ENCODE assay signal across 9 mouse cellular contexts in the genomic region with DNA sequence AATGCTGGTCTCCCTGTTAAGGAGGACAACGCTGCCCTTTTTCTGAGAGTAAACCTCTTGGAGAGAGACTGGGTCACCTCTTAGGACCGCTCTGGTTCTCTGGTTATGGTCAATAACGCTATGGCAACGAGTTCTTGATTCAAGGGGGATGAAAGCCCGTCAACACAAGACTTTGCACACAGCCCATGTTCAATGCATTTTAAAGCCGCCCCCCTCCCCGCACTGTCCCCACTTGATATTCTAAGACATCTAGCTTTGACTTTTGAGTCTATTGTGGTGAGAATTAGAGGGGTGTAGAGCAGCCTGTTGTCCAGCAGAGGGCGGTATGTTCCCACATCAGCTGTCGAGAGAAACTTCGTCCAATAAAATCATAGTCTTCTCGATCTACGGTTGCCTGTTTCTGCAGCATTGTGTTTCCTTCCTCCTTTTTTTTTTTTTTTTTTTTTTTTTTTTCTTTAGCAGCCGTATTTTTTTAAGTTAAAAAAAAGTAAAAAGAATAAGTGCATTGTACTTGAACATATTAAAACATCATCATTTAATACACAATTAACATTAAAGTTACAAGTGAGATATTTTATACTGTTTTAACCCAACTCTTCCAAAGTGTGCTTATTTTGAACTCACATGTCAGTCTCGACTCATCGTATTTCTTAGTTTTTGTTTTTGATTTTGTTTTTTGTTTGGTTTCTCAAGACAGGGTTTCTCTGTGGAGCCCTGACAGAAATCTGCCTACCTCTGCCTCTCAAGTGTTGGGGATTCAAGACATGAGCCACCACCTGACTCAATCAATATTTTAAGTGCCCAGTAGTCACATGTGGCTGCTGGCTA. TPM values are rescaled to one million over a fixed set of nuclear protein-coding genes. Genes with fewer than 3 reads are reported as not detected.
A peak's percentile ranks its signal among the peaks of the same experiment; 100 is the strongest.
DNase-seq lines count a peak whose midpoint lies in the region; ATAC-seq and TF ChIP-seq lines count a peak whose summit lies in the region.
"Had no signal": no experiment of that assay in that cellular context is flagged by ENCODE, and none has a peak within 500 bp of the region (broad histone marks: within the 10 kb centered on the region; RNA-seq: fewer than 3 reads in every experiment).

No protein-coding gene starts in this region.

- H3K27me3 ChIP-seq in heart, adult 2 months (ENCODE audit: control insufficient read depth, insufficient read depth, low read length) = no peaks in the 10 kb centered on the region
- H3K27me3 ChIP-seq in heart, embryonic 12.5 days (replicated peaks) = no peaks in the 10 kb centered on the region
- H3K27me3 ChIP-seq in kidney, adult 2 months (replicated peaks; ENCODE audit: control insufficient read depth, insufficient read depth, low read length) = no peaks in the 10 kb centered on the region
- no peaks in the 10 kb centered on the region for H3K27me3 ChIP-seq in limb, embryonic 14.5 days (ENCODE audit: control insufficient read depth, insufficient read depth, low read length)
- H3K27me3 ChIP-seq in midbrain, embryonic 16.5 days (ENCODE audit: control insufficient read depth, insufficient read depth, low read depth, low read length) = no peaks in the 10 kb centered on the region
- no peaks in the 10 kb centered on the region for H3K27me3 ChIP-seq in spleen, adult 2 months (ENCODE audit: control insufficient read depth, insufficient read depth, low read length)
- H3K27me3 ChIP-seq: stomach, embryonic 15.5 days had no signal

- ATAC-seq in heart, embryonic 12.5 days (ENCODE audit: insufficient number of reproducible peaks, low FRiP score) = no peak
- peak; percentile 73 for ATAC-seq in limb, embryonic 14.5 days (ENCODE audit: low FRiP score, low read depth)
- peak; percentile 62 for ATAC-seq in midbrain, embryonic 16.5 days

- intact Hi-C loops in heart, adult 2 months (cut with DNase I) = loop anchor here (1.0 to 2.0 kb wide), 2 partner anchors 30 to 49 kb away; no protein-coding TSS in a partner anchor
- intact Hi-C loops in gastrocnemius, adult 2 months (cut with DNase I) = loop anchor here (1.0 kb wide), 1 partner anchor 49 kb away; no protein-coding TSS in a partner anchor

- no peak overlapping the region for H3K9ac ChIP-seq in heart, adult 2 months (ENCODE audit: low read depth, low read length)
- H3K9ac ChIP-seq in heart, embryonic 12.5 days = no peak overlapping the region
- no peak overlapping the region for H3K9ac ChIP-seq in limb, embryonic 14.5 days (ENCODE audit: low read depth, low read length, severe bottlenecking)
- no peak overlapping the region for H3K9ac ChIP-seq in midbrain, embryonic 16.5 days (ENCODE audit: low read depth, low read length)
- H3K9ac ChIP-seq: stomach, embryonic 15.5 days had no signal

- H3K9me3 ChIP-seq in heart, embryonic 12.5 days (replicated peaks) = no peaks in the 10 kb centered on the region
- no peaks in the 10 kb centered on the region for H3K9me3 ChIP-seq in limb, embryonic 14.5 days (ENCODE audit: control insufficient read depth, low read length)
- no peaks in the 10 kb centered on the region for H3K9me3 ChIP-seq in midbrain, embryonic 16.5 days (replicated peaks; ENCODE audit: control insufficient read depth, low read length, poor library complexity, severe bottlenecking)
- H3K9me3 ChIP-seq: stomach, embryonic 15.5 days had no signal

- H3K79me2 ChIP-seq in heart, adult 2 months (replicated peaks; ENCODE audit: control insufficient read depth, insufficient read depth, low read length) = no peaks in the 10 kb centered on the region

- peak; percentile 93 for TF ChIP-seq EP300 in heart, adult 2 months (IDR thresholded peaks at IDR 0.05; ENCODE audit: insufficient read depth, low read depth, low read length)

- peak; percentile 64 to 68 for DNase-seq in heart, adult 2 months
- peak; percentile 72 to 78 for DNase-seq in cerebellum, postnatal 14 days
- peak; percentile 56 for DNase-seq in gastrocnemius, adult 2 months
- peak; percentile 78 for DNase-seq in kidney, adult 2 months
- peak; percentile 65 for DNase-seq in limb, embryonic 14.5 days (ENCODE audit: low spot score)
- DNase-seq in spleen, adult 2 months (ENCODE audit: low read depth in 1 of 2, low spot score in 2 of 2) = peak; percentile 68 to 78

- peak; percentile 90 for TF ChIP-seq CTCF in heart, adult 2 months (IDR thresholded peaks at IDR 0.05)
- TF ChIP-seq CTCF in gastrocnemius, adult 2 months (IDR thresholded peaks at IDR 0.05) = peak; percentile 88
- TF ChIP-seq CTCF in kidney, adult 2 months (conservative IDR thresholded peaks at IDR 0.05; ENCODE audit: insufficient read depth, insufficient read length, low read depth, low read length) = peak; percentile 94
- peak; percentile 85; the same call in 1 of the 2 replicates for TF ChIP-seq CTCF in spleen, adult 2 months (IDR thresholded peaks at IDR 0.05; ENCODE audit: extremely low read depth, insufficient read depth, insufficient read length, insufficient replicate concordance)

- no peak for TF ChIP-seq POLR2A in heart, adult 2 months (IDR thresholded peaks at IDR 0.05; ENCODE audit: insufficient read depth, low read depth, low read length)
- no peak for TF ChIP-seq POLR2A in kidney, adult 2 months (IDR thresholded peaks at IDR 0.05; ENCODE audit: low read depth, low read length)
- no peak for TF ChIP-seq POLR2A in limb, embryonic 14.5 days (IDR thresholded peaks at IDR 0.05; ENCODE audit: borderline replicate concordance, extremely low read depth, insufficient read depth, insufficient read length)
- TF ChIP-seq POLR2A in spleen, adult 2 months (IDR thresholded peaks at IDR 0.05; ENCODE audit: low read depth, low read length) = no peak

- peak overlapping the region; percentile 42 for H3K27ac ChIP-seq in heart, adult 2 months
- no peak overlapping the region for H3K27ac ChIP-seq in heart, embryonic 12.5 days (ENCODE audit: poor library complexity, severe bottlenecking)
- H3K27ac ChIP-seq in gastrocnemius, adult 2 months = peak overlapping the region; percentile 59
- H3K27ac ChIP-seq in kidney, adult 2 months (ENCODE audit: insufficient read depth, low read depth, low read length) = 0 out of 2 replicates have a peak overlapping the region, but pooled peaks have one; percentile 2
- no peak overlapping the region for H3K27ac ChIP-seq in limb, embryonic 14.5 days (replicated peaks; ENCODE audit: low read depth, low read length)
- H3K27ac ChIP-seq in midbrain, embryonic 16.5 days (ENCODE audit: low read length) = no peak overlapping the region
- H3K27ac ChIP-seq in spleen, adult 2 months (ENCODE audit: insufficient read depth, low read length) = peak overlapping the region; percentile 76
- H3K27ac ChIP-seq: stomach, embryonic 15.5 days had no signal

- 17% methylated on average over 15 of the region's 15 CpGs for WGBS in heart, adult 2 months
- 24% methylated on average over 15 of the region's 15 CpGs for WGBS in heart, embryonic 12.5 days
- WGBS in kidney, adult 2 months = 22% methylated on average over 15 of the region's 15 CpGs
- 25% methylated on average over 15 of the region's 15 CpGs for WGBS in limb, embryonic 14.5 days
- 24% methylated on average over 15 of the region's 15 CpGs for WGBS in midbrain, embryonic 16.5 days
- WGBS in spleen, adult 2 months = 22% methylated on average over 15 of the region's 15 CpGs

- H3K4me1 ChIP-seq in heart, adult 2 months (ENCODE audit: control insufficient read depth, insufficient read depth, low read length) = peaks cover 8% of the 10 kb centered on the region
- H3K4me1 ChIP-seq in heart, embryonic 12.5 days (replicated peaks) = no peaks in the 10 kb centered on the region
- no peaks in the 10 kb centered on the region for H3K4me1 ChIP-seq in kidney, adult 2 months (ENCODE audit: control insufficient read depth, insufficient read depth, low read length)
- no peaks in the 10 kb centered on the region for H3K4me1 ChIP-seq in limb, embryonic 14.5 days (ENCODE audit: control insufficient read depth, insufficient read depth, low read length)
- H3K4me1 ChIP-seq in midbrain, embryonic 16.5 days (ENCODE audit: control insufficient read depth, insufficient read depth, low read length) = no peaks in the 10 kb centered on the region
- peaks cover 12% of the 10 kb centered on the region; the same call in 1 of the 2 replicates for H3K4me1 ChIP-seq in spleen, adult 2 months (ENCODE audit: control insufficient read depth, insufficient read depth, insufficient read length)
- H3K4me1 ChIP-seq: stomach, embryonic 15.5 days had no signal

- H3K36me3 ChIP-seq in heart, adult 2 months (ENCODE audit: control insufficient read depth, insufficient read depth, low read length) = peaks cover 4% of the 10 kb centered on the region; the same call in 1 of the 2 replicates
- H3K36me3 ChIP-seq in heart, embryonic 12.5 days = no peaks in the 10 kb centered on the region
- no peaks in the 10 kb centered on the region for H3K36me3 ChIP-seq in kidney, adult 2 months (ENCODE audit: control insufficient read depth, insufficient read depth, low read length)
- no peaks in the 10 kb centered on the region for H3K36me3 ChIP-seq in limb, embryonic 14.5 days (ENCODE audit: control insufficient read depth, insufficient read depth, low read length)
- H3K36me3 ChIP-seq in midbrain, embryonic 16.5 days (ENCODE audit: control insufficient read depth, insufficient read depth, low read length) = no peaks in the 10 kb centered on the region
- H3K36me3 ChIP-seq in spleen, adult 2 months (ENCODE audit: control insufficient read depth, insufficient read depth, low read length) = peaks cover 18% of the 10 kb centered on the region
- H3K36me3 ChIP-seq: stomach, embryonic 15.5 days had no signal

- H3K4me2 ChIP-seq in heart, embryonic 12.5 days = no peak overlapping the region
- H3K4me2 ChIP-seq in limb, embryonic 14.5 days (replicated peaks; ENCODE audit: low read depth, low read length, severe bottlenecking) = no peak overlapping the region
- H3K4me2 ChIP-seq in midbrain, embryonic 16.5 days (ENCODE audit: low read length) = peak overlapping the region; percentile 25; the same call in 1 of the 2 replicates
- H3K4me2 ChIP-seq: stomach, embryonic 15.5 days had no signal

- no peak overlapping the region for H3K4me3 ChIP-seq in heart, adult 2 months
- H3K4me3 ChIP-seq in heart, embryonic 12.5 days = no peak overlapping the region
- H3K4me3 ChIP-seq in gastrocnemius, adult 2 months = peak overlapping the region; percentile 35
- no peak overlapping the region for H3K4me3 ChIP-seq in kidney, adult 2 months (ENCODE audit: insufficient read depth, low read depth, low read length)
- H3K4me3 ChIP-seq in limb, embryonic 14.5 days (replicated peaks; ENCODE audit: low read length) = no peak overlapping the region
- no peak overlapping the region for H3K4me3 ChIP-seq in midbrain, embryonic 16.5 days (ENCODE audit: low read depth, low read length)
- H3K4me3 ChIP-seq in spleen, adult 2 months (ENCODE audit: extremely low read depth, insufficient read depth, insufficient read length) = peak overlapping the region; percentile 17; the same call in 1 of the 2 replicates
- H3K4me3 ChIP-seq: stomach, embryonic 15.5 days had no signal

RNA-seq across cellular contexts. Expression of a gene that starts 13.7 kb away (rescaled TPM):
- total RNA-seq in heart, adult 2 months (2021) = 10 to 100 TPM; 45.6 to 46.8 TPM
- polyA plus RNA-seq in heart, adult 2 months (2012; rRNA removed) = 21.2 and 36.0 TPM in 2 replicates
- polyA plus RNA-seq in heart, embryonic 12.5 days (2016; fragmentation: Nextera tagmentation; extraction: Ambion mirVana) = 77.7 and 81.4 TPM in 2 replicates
- 10 to 100 TPM; 30.1 to 30.4 TPM for total RNA-seq in gastrocnemius, adult 2 months (2021)
- 16.7 and 24.5 TPM in 2 replicates for polyA plus RNA-seq in kidney, adult 2 months (2012; rRNA removed)
- polyA plus RNA-seq in limb, embryonic 14.5 days (2012; rRNA removed) = 25.6 and 29.2 TPM in 2 replicates
- 67.1 and 71.1 TPM in 2 replicates for polyA plus RNA-seq in limb, embryonic 14.5 days (2014; fragmentation: Nextera tagmentation; extraction: Ambion mirVana)
- polyA plus RNA-seq in midbrain, embryonic 16.5 days (2015; fragmentation: Nextera tagmentation; extraction: Ambion mirVana) = 55.9 and 59.0 TPM in 2 replicates
- 4.0 and 5.6 TPM in 2 replicates for polyA plus RNA-seq in spleen, adult 2 months (2012; rRNA removed)

RNA-seq across cellular contexts. Expression of a gene that starts 26.9 kb away (rescaled TPM):
- 10 to 100 TPM; 49.3 to 51.8 TPM for total RNA-seq in heart, adult 2 months (2021)
- 23.8 and 39.0 TPM in 2 replicates for polyA plus RNA-seq in heart, adult 2 months (2012; rRNA removed)
- 6.0 and 8.5 TPM in 2 replicates for polyA plus RNA-seq in heart, embryonic 12.5 days (2016; fragmentation: Nextera tagmentation; extraction: Ambion mirVana)
- total RNA-seq in gastrocnemius, adult 2 months (2021) = 10 to 100 TPM; 12.9 to 19.7 TPM
- polyA plus RNA-seq in kidney, adult 2 months (2012; rRNA removed) = 20.8 and 34.2 TPM in 2 replicates
- 11.2 and 14.7 TPM in 2 replicates for polyA plus RNA-seq in limb, embryonic 14.5 days (2012; rRNA removed)
- 35.3 and 49.4 TPM in 2 replicates for polyA plus RNA-seq in limb, embryonic 14.5 days (2014; fragmentation: Nextera tagmentation; extraction: Ambion mirVana)
- 9.4 and 9.6 TPM in 2 replicates for polyA plus RNA-seq in midbrain, embryonic 16.5 days (2015; fragmentation: Nextera tagmentation; extraction: Ambion mirVana)
- 65.7 and 76.3 TPM in 2 replicates for polyA plus RNA-seq in spleen, adult 2 months (2012; rRNA removed)

RNA-seq across cellular contexts. Expression of a gene that starts 50.8 kb away (rescaled TPM):
- 10 to 100 TPM; 36.0 to 36.7 TPM for total RNA-seq in heart, adult 2 months (2021)
- 25.4 and 42.7 TPM in 2 replicates for polyA plus RNA-seq in heart, adult 2 months (2012; rRNA removed)
- 29.0 and 30.3 TPM in 2 replicates for polyA plus RNA-seq in heart, embryonic 12.5 days (2016; fragmentation: Nextera tagmentation; extraction: Ambion mirVana)
- 10 to 100 TPM; 14.5 to 21.4 TPM for total RNA-seq in gastrocnemius, adult 2 months (2021)
- 22.9 and 25.4 TPM in 2 replicates for polyA plus RNA-seq in kidney, adult 2 months (2012; rRNA removed)
- 28.7 and 30.8 TPM in 2 replicates for polyA plus RNA-seq in limb, embryonic 14.5 days (2012; rRNA removed)
- 24.2 and 25.5 TPM in 2 replicates for polyA plus RNA-seq in limb, embryonic 14.5 days (2014; fragmentation: Nextera tagmentation; extraction: Ambion mirVana)
- 18.6 and 19.4 TPM in 2 replicates for polyA plus RNA-seq in midbrain, embryonic 16.5 days (2015; fragmentation: Nextera tagmentation; extraction: Ambion mirVana)
- 8.0 and 10.4 TPM in 2 replicates for polyA plus RNA-seq in spleen, adult 2 months (2012; rRNA removed)

RNA-seq across cellular contexts. Expression of a gene that starts 51.0 kb away (rescaled TPM):
- under 1 TPM; 0.18 to 0.36 TPM for total RNA-seq in heart, adult 2 months (2021)
- polyA plus RNA-seq in heart, adult 2 months (2012; rRNA removed) = 0.12 and 0.38 TPM in 2 replicates
- polyA plus RNA-seq in heart, embryonic 12.5 days (2016; fragmentation: Nextera tagmentation; extraction: Ambion mirVana) = 0.63 and 0.69 TPM in 2 replicates
- total RNA-seq in gastrocnemius, adult 2 months (2021) = under 1 TPM; 0.11 to 0.13 TPM
- polyA plus RNA-seq in kidney, adult 2 months (2012; rRNA removed) = 0.14 and 0.16 TPM in 2 replicates
- polyA plus RNA-seq in limb, embryonic 14.5 days (2012; rRNA removed) = 0.33 TPM in 2 replicates
- polyA plus RNA-seq in limb, embryonic 14.5 days (2014; fragmentation: Nextera tagmentation; extraction: Ambion mirVana) = 0.29 and 0.39 TPM in 2 replicates
- 1.2 and 1.4 TPM in 2 replicates for polyA plus RNA-seq in midbrain, embryonic 16.5 days (2015; fragmentation: Nextera tagmentation; extraction: Ambion mirVana)
- not detected in 2 replicates for polyA plus RNA-seq in spleen, adult 2 months (2012; rRNA removed)

Comparison
In these comparisons a context has a peak if more than half of its experiments do, and no peak if none do; other contexts are left out.
1. H3K27ac ChIP-seq: peak in heart, adult 2 months (single experiment), gastrocnemius, adult 2 months (single experiment), kidney, adult 2 months (single experiment) and spleen, adult 2 months (single experiment); none in heart, embryonic 12.5 days (single experiment), limb, embryonic 14.5 days (single experiment) and midbrain, embryonic 16.5 days (single experiment).
2. H3K4me3 ChIP-seq: peak in gastrocnemius, adult 2 months (single experiment) and spleen, adult 2 months (single experiment); none in heart, adult 2 months (single experiment), heart, embryonic 12.5 days (single experiment), kidney, adult 2 months (single experiment), limb, embryonic 14.5 days (single experiment) and midbrain, embryonic 16.5 days (single experiment).
3. Peak in every context shown above with its lines, with median percentiles within 50 percentile points of each other: DNase-seq and CTCF ChIP-seq.